Mouse (Mus musculus): ENCODE data around the gene Arhgef39.

DNA sequence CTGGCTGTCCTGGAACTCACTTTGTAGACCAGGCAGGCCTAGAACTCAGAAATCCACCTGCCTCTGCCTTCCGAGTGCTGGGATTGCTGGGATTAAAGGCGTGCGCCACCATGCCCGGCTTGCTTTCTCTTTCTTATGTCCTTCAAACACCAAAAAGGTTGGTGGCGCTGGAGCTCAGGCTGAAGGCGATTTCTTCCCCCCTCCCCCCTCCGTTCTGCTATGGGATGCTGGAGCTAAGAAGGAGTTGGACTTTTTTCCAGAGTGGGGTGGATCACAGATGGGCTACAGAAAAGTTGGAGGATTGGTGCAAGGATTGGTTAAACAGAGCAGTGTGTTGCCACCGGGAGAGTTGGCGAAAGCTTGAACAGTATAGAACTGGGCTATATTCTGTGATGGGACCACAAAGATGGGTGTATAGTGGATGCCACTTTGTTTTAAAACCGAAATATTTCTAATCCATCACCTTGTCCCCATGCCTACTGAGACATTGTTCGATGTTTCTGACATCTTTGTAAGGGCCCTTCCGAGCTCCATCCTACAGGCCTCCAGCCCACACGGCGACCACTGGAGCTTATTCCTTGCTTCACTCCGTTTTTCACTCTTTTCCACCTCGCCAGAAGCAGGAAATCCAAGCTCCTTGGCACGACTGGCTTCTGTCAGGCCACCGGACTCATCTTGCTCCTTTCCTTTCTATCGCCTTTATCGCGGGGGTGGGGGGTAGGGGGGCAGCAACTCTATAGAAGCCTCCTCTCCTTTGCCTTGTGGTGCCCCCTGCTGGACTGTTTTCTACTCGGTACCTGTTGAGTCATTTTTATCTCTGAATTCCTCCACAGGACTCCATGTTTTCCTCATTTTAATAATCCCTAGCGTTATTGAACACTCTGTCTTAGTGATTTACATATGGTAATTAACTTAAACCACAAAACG, 20.3 kb downstream of the Arhgef39 start:
- TF ChIP-seq POLR2A (IDR thresholded peaks at IDR 0.05; ENCODE audit: low read depth, low read length) = no peak
- peak; percentile 62; the same call in 1 of the 2 replicates for TF ChIP-seq CTCF (IDR thresholded peaks at IDR 0.05; ENCODE audit: extremely low read depth, insufficient read depth, insufficient read length, insufficient replicate concordance)
